Mouse (Mus musculus) erythroid progenitor cell, adult 5-6 weeks (primary cell): ENCODE measurements around the gene Usp25. TPM values are rescaled to one million over a fixed set of nuclear protein-coding genes. Genes with fewer than 3 reads are reported as not detected.

Experiments
- ATAC-seq: replicated peaks from 2 replicates; pipeline ENCODE4 v1.8.0; 2016; ENCODE audit warnings: moderate number of reproducible peaks, mild to moderate bottlenecking, moderate TSS enrichment, inconsistent platforms; ENCODE audit not compliant: poor library complexity, low FRiP score, severe bottlenecking
- total RNA-seq, 2 experiments: library from RNA; stranded (forward) in 1 of 2; stranded (reverse) in 1 of 2; fragments of 150-400 nt in 1 of 2; fragments of 186-747, 209-891 nt in 1 of 2; gene quantifications; 2 replicates each; pipeline versions ENCODE4 v1.2.3 to v1.2.4; 2015 to 2017; ENCODE audit warnings: low replicate concordance in 2 of 2

Gene Usp25
- total RNA-seq, 2 experiments from 2014 or later = 274 to 281 TPM

DNA sequence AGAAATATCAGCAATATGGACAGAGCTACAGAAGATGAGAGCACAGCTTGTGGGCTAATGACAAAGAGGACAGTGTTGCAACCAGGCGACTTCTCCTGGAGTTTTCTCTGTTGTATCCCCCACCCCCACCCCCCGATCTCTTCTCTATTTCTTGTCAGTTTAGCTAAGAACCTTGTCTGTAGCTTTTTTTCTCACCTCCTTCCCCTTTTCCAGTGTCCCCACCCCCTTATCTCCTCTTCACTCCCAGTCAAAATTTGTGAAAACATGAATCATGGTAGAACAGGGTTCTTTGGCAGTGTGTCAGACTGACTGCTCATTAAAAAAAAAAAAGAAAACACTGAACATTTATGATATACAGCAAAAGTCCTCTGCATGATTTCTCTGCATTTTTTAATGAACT lies 16.9 kb downstream of the Usp25 start:
- ATAC-seq = no peak

- ATAC-seq = no peak
Measured at GRCm38 (mm10) chr16:77034329-77034728, 20.8 kb downstream of the Usp25 start.

DNA sequence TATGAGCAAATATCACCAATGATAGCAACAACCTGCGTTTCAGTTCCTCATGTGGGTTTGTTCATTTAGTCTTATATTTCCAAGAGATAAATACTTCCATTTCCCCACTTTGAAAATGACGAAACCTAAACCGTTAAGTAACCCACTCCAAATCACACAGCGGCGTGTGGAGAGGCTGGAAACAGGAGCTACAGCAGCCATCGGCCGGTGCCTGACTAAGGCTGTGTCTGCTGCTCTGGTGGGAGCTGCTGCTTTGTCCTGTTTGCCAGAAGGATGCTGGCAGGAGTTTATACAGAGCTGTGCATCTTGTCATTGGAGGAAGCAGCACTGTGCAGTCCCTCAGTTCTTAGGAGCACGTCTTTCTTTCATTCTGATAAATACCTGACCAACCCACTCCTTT lies 21.2 kb downstream of the Usp25 start:
- ATAC-seq = no peak

DNA sequence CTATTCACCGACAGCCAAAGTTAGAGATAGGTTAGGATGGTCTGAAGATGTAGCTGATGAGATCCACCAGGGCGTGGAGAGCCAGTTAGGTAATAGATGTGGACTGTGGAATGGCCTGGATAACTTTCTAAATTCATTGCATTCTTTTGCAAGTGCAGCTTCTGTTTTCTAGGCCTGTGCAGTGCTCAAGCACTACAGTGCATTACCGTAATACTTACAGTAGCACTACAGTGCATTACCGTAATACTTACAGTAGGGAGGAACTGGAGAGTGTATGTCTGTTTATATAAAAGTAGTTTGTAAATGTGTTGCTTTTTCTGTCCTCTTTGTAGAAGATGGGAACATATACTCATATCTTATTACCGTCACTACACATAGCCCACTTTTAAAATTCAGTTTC lies 28.1 kb downstream of the Usp25 start:
- no peak for ATAC-seq

GRCm38 (mm10) chr16:77043499-77043898 lies 30.0 kb downstream of the Usp25 start:
- no peak for ATAC-seq

GRCm38 (mm10) chr16:77054184-77054583 lies 40.7 kb downstream of the Usp25 start:
- no peak for ATAC-seq

DNA sequence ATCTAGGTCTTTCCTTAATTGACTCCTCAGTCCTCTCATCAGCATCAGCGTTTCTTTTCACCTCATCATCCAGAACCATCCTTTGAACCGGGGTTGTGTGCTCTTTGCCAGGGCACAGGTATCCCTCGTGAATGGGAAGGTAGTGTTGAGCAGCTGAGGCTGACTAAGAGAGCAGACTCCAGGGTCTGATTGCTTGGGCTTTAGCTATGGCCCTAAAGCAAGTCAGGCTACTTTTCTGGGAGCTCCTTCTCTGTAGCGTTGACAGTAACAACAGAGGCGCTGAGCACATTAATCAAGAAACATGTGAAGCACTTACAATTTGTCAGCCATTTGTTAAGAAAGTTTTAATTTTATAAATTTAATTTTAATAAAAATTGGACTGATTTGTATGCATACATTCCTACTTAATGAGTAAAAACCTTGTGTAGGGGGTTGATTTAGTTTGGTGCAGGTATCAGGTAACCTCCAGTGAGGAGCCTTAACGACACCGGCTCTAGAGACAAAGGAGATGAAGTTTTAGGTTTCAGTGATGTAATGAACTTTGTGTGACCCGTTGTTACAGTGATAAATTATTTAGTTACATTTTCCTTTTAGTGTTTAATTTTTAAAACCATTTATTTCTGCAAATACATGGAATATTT lies 42.1 kb downstream of the Usp25 start:
- ATAC-seq = no peak

GRCm38 (mm10) chr16:77056160-77056520 lies 42.6 kb downstream of the Usp25 start:
- no peak for ATAC-seq

- ATAC-seq = no peak
Measured at GRCm38 (mm10) chr16:77058567-77058966, 45.1 kb downstream of the Usp25 start.

GRCm38 (mm10) chr16:77060166-77060565 lies 46.7 kb downstream of the Usp25 start:
- peak; percentile 75 for ATAC-seq

DNA sequence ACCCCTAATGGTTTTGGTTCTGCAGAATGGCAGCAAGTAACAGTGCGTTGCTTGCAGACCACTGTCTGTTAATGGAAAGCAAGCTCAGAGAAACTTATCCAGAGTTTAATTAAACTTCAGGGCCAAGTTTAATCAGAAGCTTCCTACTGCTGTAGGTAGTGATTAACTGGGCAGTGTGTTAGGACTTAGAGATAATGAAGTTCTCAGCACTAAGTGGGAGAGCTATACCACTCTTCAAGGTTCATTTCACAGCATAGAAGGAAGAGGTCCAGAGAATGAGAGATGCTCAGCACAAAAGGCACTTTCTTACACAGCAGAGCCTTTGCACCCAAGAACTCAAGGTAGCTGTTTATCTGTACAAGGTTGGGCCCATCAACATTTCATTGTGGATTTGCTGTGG lies 50.4 kb downstream of the Usp25 start:
- ATAC-seq = no peak

- no peak for ATAC-seq
Measured at GRCm38 (mm10) chr16:77076954-77077735, 63.6 kb downstream of the Usp25 start.

- ATAC-seq = no peak
Measured at GRCm38 (mm10) chr16:77077736-77078005, 64.2 kb downstream of the Usp25 start.

DNA sequence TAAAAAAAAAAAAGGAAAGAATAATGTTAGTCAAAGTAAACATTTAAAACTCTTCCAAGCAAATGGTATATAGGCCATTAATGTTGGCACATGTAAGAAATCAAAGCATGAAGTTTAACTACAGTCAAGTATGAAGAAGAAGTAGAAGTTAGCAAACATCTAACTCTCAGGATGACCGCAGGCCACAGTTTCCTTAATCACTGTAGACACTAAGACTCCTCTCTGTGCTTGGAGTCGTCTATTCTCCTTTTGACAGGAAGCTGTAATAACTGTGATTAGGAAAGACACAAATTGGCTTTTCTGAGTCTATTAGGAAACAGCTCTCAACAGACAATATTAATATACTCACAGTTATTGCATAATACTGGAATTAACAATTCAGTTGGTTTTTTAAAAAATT lies 70.6 kb downstream of the Usp25 start:
- no peak for ATAC-seq

GRCm38 (mm10) chr16:77089806-77090205 lies 76.3 kb downstream of the Usp25 start:
- no peak for ATAC-seq

GRCm38 (mm10) chr16:77093526-77093925 lies 80.0 kb downstream of the Usp25 start:
- ATAC-seq = no peak

GRCm38 (mm10) chr16:77095017-77095551 lies 81.6 kb downstream of the Usp25 start:
- ATAC-seq = no peak

DNA sequence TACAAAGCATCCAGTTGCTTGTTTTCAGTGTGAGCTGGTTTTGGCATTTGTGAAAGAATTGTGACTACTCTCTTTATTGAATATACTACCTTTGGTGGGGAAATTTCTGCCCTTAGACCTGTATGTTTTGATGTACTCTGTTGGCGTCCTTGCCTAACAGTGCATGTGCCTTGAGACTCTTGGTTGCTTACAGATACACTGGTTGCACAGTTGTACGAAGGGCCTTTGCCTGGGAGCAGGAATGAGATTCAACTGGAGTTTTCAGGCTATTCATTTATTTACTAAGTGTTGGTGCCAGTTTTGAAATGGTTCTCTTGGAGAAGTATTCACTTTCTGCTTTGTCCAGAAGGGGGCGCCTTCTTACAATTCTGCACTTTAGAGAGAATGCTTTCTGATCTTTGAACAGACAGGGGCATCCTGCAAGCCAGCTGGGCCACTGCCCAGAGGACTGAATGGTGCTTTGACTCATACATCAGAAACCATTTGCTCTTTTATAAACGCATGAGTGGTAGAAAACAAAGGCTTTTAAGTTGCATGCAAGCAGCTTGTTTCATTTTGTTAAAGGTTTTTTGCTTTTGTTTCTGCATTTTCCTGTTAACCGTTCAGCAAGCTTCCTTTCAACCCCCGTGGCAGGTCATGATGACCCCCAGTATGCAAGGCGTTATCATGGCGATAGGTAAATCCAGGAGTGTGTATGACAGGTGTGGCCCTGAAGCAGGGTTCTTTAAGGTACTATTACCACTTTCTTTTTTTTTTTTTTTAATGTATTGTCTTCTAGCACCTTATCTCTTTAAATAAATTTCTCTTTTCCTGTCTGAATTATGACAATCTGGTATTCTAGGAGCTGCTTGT lies 85.7 kb downstream of the Usp25 start:
- ATAC-seq = peak; percentile 53; the same call in 1 of the 2 replicates

DNA sequence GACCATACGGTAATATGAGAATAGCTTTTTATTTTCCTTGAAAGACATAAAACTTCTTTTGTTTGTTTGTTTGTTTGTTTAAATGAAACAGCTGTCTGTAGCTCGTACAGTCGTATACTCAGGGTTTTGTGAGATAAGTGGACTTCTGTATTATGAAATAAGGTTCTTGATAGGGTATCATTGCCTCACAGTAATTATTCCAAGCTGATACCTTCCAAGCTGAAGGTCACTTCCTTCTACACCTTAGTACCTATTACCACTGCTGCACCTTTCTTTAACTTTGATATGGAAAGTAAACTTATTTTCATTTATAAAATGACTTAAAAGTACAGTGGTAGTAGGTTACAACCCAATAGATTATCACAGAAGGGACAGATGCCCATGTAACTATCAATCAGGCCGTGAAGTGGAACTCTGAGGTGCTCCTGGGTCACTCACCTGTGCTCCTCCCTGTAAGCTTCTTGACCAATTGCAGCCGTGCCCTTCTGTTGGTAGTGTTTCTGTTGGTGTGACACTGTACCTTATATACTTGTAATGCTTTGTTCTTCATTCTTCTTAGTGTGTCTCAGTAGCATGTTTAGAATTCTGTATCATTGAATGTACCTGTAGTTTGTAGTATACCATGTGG lies 90.2 kb downstream of the Usp25 start:
- no peak for ATAC-seq

DNA sequence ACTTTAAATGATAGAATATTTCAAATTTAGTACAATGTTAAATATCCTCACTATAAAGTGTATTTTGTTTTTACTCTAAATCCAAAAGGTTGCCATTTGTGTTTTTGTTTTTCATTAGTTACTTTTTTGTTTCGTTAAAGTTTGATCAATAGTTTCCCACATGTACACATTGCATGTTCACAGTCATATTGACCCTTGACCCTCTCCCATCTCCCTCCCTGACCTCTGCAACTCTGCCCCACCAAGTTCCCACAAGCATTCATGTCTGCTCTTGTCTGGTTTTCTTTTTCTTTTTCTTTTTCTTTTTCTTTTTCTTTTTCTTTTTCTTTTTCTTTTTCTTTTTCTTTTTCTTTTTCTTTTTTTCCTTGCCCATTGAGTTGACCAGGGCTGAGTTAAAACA lies 97.8 kb downstream of the Usp25 start:
- ATAC-seq = no peak
